Mouse (Mus musculus): ENCODE measurements around the gene BC028528. TPM values are rescaled to one million over a fixed set of nuclear protein-coding genes. Genes with fewer than 3 reads are reported as not detected.

BC028528 gene
- polyA plus RNA-seq (2015; fragmentation: Illumina TruSeq; extraction: RNeasy Lipid Tissue Mini Kit (QIAGEN cat#74804); ENCODE audit: low read depth, low replicate concordance): 11.2 TPM

GRCm38 (mm10) chr3:95891211-95892065, at the start of gene BC028528:
Gene BC028528 (minus strand): TSS chr3:95892005.

GRCm38 (mm10) chr3:95928658-95929503, 37.1 kb upstream of the BC028528 start, which contains the start of gene Anp32e:
Gene Anp32e (plus strand): TSS chr3:95929246.

GRCm38 (mm10) chr3:95904568-95904967, 12.8 kb upstream of the BC028528 start, which contains the start of gene Car14:
Gene Car14 (minus strand): TSS chr3:95904691.

GRCm38 (mm10) chr3:95893606-95894316, 2.0 kb upstream of the BC028528 start, which contains the start of gene Aph1a:
Gene Aph1a (plus strand): TSS chr3:95893969.

GRCm38 (mm10) chr3:95881979-95882815, 9.6 kb downstream of the BC028528 start, which contains the start of gene Ciart:
Gene Ciart (minus strand): TSS chr3:95882251.

GRCm38 (mm10) chr3:95871392-95871867, 20.4 kb downstream of the BC028528 start, which contains the start of gene Mrps21:
Gene Mrps21 (minus strand): TSS chr3:95871519.

GRCm38 (mm10) chr3:95855502-95856089, 36.2 kb downstream of the BC028528 start, which contains the start of gene Prpf3:
Gene Prpf3 (minus strand): TSS chr3:95855885.

Other genes with a start within 250 kb of the BC028528 start
- gene Mcl1, start 233.2 kb downstream of the BC028528 start, polyA plus RNA-seq (2015; fragmentation: Illumina TruSeq; extraction: RNeasy Lipid Tissue Mini Kit (QIAGEN cat#74804); ENCODE audit: low read depth, low replicate concordance): 55.3 TPM
- gene Adamtsl4, start 204.1 kb downstream of the BC028528 start, polyA plus RNA-seq (2015; fragmentation: Illumina TruSeq; extraction: RNeasy Lipid Tissue Mini Kit (QIAGEN cat#74804); ENCODE audit: low read depth, low replicate concordance): 5.2 TPM
- 7.9 TPM for gene Ecm1, start 152.4 kb downstream of the BC028528 start, polyA plus RNA-seq (2015; fragmentation: Illumina TruSeq; extraction: RNeasy Lipid Tissue Mini Kit (QIAGEN cat#74804); ENCODE audit: low read depth, low replicate concordance)
- gene Tars2, start 131.8 kb downstream of the BC028528 start, polyA plus RNA-seq (2015; fragmentation: Illumina TruSeq; extraction: RNeasy Lipid Tissue Mini Kit (QIAGEN cat#74804); ENCODE audit: low read depth, low replicate concordance): 30.4 TPM
- gene Rprd2, start 73.1 kb downstream of the BC028528 start, polyA plus RNA-seq (2015; fragmentation: Illumina TruSeq; extraction: RNeasy Lipid Tissue Mini Kit (QIAGEN cat#74804); ENCODE audit: low read depth, low replicate concordance): 21.0 TPM
- gene Prpf3, start 36.1 kb downstream of the BC028528 start, polyA plus RNA-seq (2015; fragmentation: Illumina TruSeq; extraction: RNeasy Lipid Tissue Mini Kit (QIAGEN cat#74804); ENCODE audit: low read depth, low replicate concordance): 25.4 TPM
- gene Mrps21, start 20.5 kb downstream of the BC028528 start, polyA plus RNA-seq (2015; fragmentation: Illumina TruSeq; extraction: RNeasy Lipid Tissue Mini Kit (QIAGEN cat#74804); ENCODE audit: low read depth, low replicate concordance): 282 TPM
- gene Ciart, start 9.8 kb downstream of the BC028528 start, polyA plus RNA-seq (2015; fragmentation: Illumina TruSeq; extraction: RNeasy Lipid Tissue Mini Kit (QIAGEN cat#74804); ENCODE audit: low read depth, low replicate concordance): 21.2 TPM
- 72.2 TPM for gene Aph1a, start 2.0 kb upstream of the BC028528 start, polyA plus RNA-seq (2015; fragmentation: Illumina TruSeq; extraction: RNeasy Lipid Tissue Mini Kit (QIAGEN cat#74804); ENCODE audit: low read depth, low replicate concordance)
- 23.3 TPM for gene Car14, start 12.7 kb upstream of the BC028528 start, polyA plus RNA-seq (2015; fragmentation: Illumina TruSeq; extraction: RNeasy Lipid Tissue Mini Kit (QIAGEN cat#74804); ENCODE audit: low read depth, low replicate concordance)
- gene Anp32e, start 37.2 kb upstream of the BC028528 start, polyA plus RNA-seq (2015; fragmentation: Illumina TruSeq; extraction: RNeasy Lipid Tissue Mini Kit (QIAGEN cat#74804); ENCODE audit: low read depth, low replicate concordance): 78.9 TPM
- 74.5 TPM for gene Plekho1, start 104.0 kb upstream of the BC028528 start, polyA plus RNA-seq (2015; fragmentation: Illumina TruSeq; extraction: RNeasy Lipid Tissue Mini Kit (QIAGEN cat#74804); ENCODE audit: low read depth, low replicate concordance)
- gene Vps45, start 166.5 kb upstream of the BC028528 start, polyA plus RNA-seq (2015; fragmentation: Illumina TruSeq; extraction: RNeasy Lipid Tissue Mini Kit (QIAGEN cat#74804); ENCODE audit: low read depth, low replicate concordance): 46.0 TPM
- gene Otud7b, start 212.5 kb upstream of the BC028528 start, polyA plus RNA-seq (2015; fragmentation: Illumina TruSeq; extraction: RNeasy Lipid Tissue Mini Kit (QIAGEN cat#74804); ENCODE audit: low read depth, low replicate concordance): 20.0 TPM